Mouse (Mus musculus) gastrocnemius, postnatal 36 days (tissue): ENCODE data around the gene Acaca. TPM values are rescaled to one million over a fixed set of nuclear protein-coding genes. Genes with fewer than 3 reads are reported as not detected.
A peak's percentile ranks its signal among the peaks of the same experiment; 100 is the strongest.

Source experiments
- DNase-seq, 2 experiments: peaks; one replicate each; pipeline ENCODE4 v3.0.0; 2022
- intact Hi-C: fragments of 180-260 bp; cut with DNase I; formaldehyde crosslinking; loops from one replicate; pipeline ENCODE4 v1.15.1; 2025
- total RNA-seq, 2 experiments: library from RNA; stranded (reverse); gene quantifications; 2 replicates each; pipeline ENCODE4 v1.2.3; 2021

Gene Acaca
- total RNA-seq, 2 experiments from 2014 or later, result 10.1 to 15.5 TPM

GRCm38 (mm10) chr11:84145201-84145798 is 15.8 kb downstream of the Acaca start:
- intact Hi-C loops, result no loop called here
- DNase-seq, result no peak

- intact Hi-C loops, result no loop called here
- DNase-seq, result no peak
These were observed 16.6 kb downstream of the Acaca start for GRCm38 (mm10) chr11:84146081-84146480.

GRCm38 (mm10) chr11:84150884-84151283 is 21.4 kb downstream of the Acaca start:
- no peak for DNase-seq
- intact Hi-C loops, result no loop called here

GRCm38 (mm10) chr11:84156535-84157262 is 27.2 kb downstream of the Acaca start:
- no peak for DNase-seq
- intact Hi-C loops, result no loop called here

GRCm38 (mm10) chr11:84164123-84164522 is 34.7 kb downstream of the Acaca start:
- DNase-seq, result no peak
- intact Hi-C loops, result no loop called here

- intact Hi-C loops, result no loop called here
- DNase-seq, result no peak
These were observed 35.1 kb downstream of the Acaca start for GRCm38 (mm10) chr11:84164561-84164960.

- no peak for DNase-seq
- intact Hi-C loops, result no loop called here
These were observed 37.6 kb downstream of the Acaca start, which contains the start of gene Gm11437 for GRCm38 (mm10) chr11:84167046-84167526. TSS of gene Gm11437 (minus strand) at chr11:84167476.

GRCm38 (mm10) chr11:84168701-84169288 is 39.3 kb downstream of the Acaca start:
- DNase-seq, result peak; percentile 9 to 16

GRCm38 (mm10) chr11:84172539-84173435 is 43.3 kb downstream of the Acaca start:
- DNase-seq, result no peak
- intact Hi-C loops, result no loop called here

More at GRCm38 (mm10) chr11:84168701-84169288, 39.3 kb downstream of the Acaca start:
- intact Hi-C loops, result no loop called here

- intact Hi-C loops, result loop anchor here (5.0 kb wide), 2 partner anchors 41 to 64 kb away; no protein-coding TSS in a partner anchor
- no peak for DNase-seq
These were observed 49.1 kb downstream of the Acaca start for GRCm38 (mm10) chr11:84178571-84178970.

- peak; percentile 89 to 96 for DNase-seq
- intact Hi-C loops, result loop anchor here (5.0 kb wide), 2 partner anchors 42 to 63 kb away; no protein-coding TSS in a partner anchor
These were observed 49.9 kb downstream of the Acaca start for GRCm38 (mm10) chr11:84179226-84179953.

- DNase-seq, result peak; percentile 40 to 71
- intact Hi-C loops, result loop anchor here (5.0 kb wide), 2 partner anchors 43 to 62 kb away; no protein-coding TSS in a partner anchor
These were observed 50.6 kb downstream of the Acaca start for GRCm38 (mm10) chr11:84179954-84180598.

- intact Hi-C loops, result no loop called here
- no peak for DNase-seq
These were observed 51.8 kb downstream of the Acaca start for GRCm38 (mm10) chr11:84181286-84181685.

GRCm38 (mm10) chr11:84188530-84188929 is 59.1 kb downstream of the Acaca start:
- no peak for DNase-seq
- intact Hi-C loops, result no loop called here

- intact Hi-C loops, result no loop called here
- DNase-seq, result no peak
These were observed 61.2 kb downstream of the Acaca start for GRCm38 (mm10) chr11:84190581-84191233.

- intact Hi-C loops, result no loop called here
- no peak for DNase-seq
These were observed 63.8 kb downstream of the Acaca start for GRCm38 (mm10) chr11:84193249-84193648.

- intact Hi-C loops, result no loop called here
- no peak for DNase-seq
These were observed 65.3 kb downstream of the Acaca start for GRCm38 (mm10) chr11:84194751-84195150.

GRCm38 (mm10) chr11:84197607-84198402 is 68.3 kb downstream of the Acaca start:
- intact Hi-C loops, result no loop called here
- peak in 1 of 2 experiments; percentile 6 for DNase-seq
